ENCODE assay signal across 26 mouse cellular contexts in the genomic region with DNA sequence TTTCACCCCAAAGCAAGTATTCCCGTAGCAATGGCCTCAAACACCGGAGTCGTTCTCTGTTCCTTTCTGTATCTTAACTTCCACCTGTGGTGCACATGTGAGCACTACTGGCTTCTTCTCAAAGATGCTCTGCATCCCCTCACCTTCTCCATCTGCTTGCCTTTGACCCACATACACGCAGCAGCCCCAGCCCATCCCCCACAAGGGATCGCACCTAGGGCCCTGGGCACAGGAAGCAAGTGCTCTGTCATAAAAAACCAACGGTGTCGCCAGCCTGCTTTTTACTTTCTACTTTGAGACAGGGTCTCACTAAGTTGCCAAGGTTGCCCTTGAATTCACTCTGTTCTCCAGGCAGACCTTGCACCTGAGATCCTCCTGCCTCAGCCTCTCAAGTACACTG.
DNase-seq lines count a peak whose midpoint lies in the region; ATAC-seq and TF ChIP-seq lines count a peak whose summit lies in the region.
"Had no signal": no experiment of that assay in that cellular context is flagged by ENCODE, and none has a peak within 500 bp of the region (broad histone marks: within the 10 kb centered on the region; RNA-seq: fewer than 3 reads in every experiment).

No protein-coding gene starts in this region.

- peak overlapping the region; percentile 77; the same call in 1 of the 2 replicates for H3K27ac ChIP-seq in heart, embryonic 11.5 days (ENCODE audit: low read depth, low read length)
- H3K27ac ChIP-seq in heart, postnatal 0 days (ENCODE audit: low read depth): peak overlapping the region; percentile 73; the same call in 1 of the 2 replicates
- H3K27ac ChIP-seq in heart, adult 2 months: no peak overlapping the region
- H3K27ac ChIP-seq: hindbrain, embryonic 10.5 days; hindbrain, embryonic 15.5 days; liver, embryonic 14.5 days; macrophage; midbrain, embryonic 13.5 days; neural tube, embryonic 13.5 days had no signal

- 74% methylated on average over 7 of the region's 7 CpGs for WGBS in heart, embryonic 11.5 days (ENCODE audit: insufficient replicate concordance)
- 75% methylated on average over 7 of the region's 7 CpGs for WGBS in heart, postnatal 0 days
- WGBS in heart, adult 2 months: 82% methylated on average over 7 of the region's 7 CpGs

- H3K4me2 ChIP-seq in heart, embryonic 11.5 days: no peak overlapping the region
- no peak overlapping the region for H3K4me2 ChIP-seq in heart, postnatal 0 days (ENCODE audit: low read depth, low read length)
- H3K4me2 ChIP-seq: hindbrain, embryonic 15.5 days; midbrain, embryonic 13.5 days; neural tube, embryonic 13.5 days had no signal

- H3K79me2 ChIP-seq in heart, adult 2 months (replicated peaks; ENCODE audit: control insufficient read depth, insufficient read depth, low read length): no peaks in the 10 kb centered on the region

- no peak for TF ChIP-seq POLR2A in heart, adult 2 months (IDR thresholded peaks at IDR 0.05; ENCODE audit: insufficient read depth, low read depth, low read length)

- H3K9ac ChIP-seq in heart, embryonic 11.5 days (ENCODE audit: low read depth, low read length): no peak overlapping the region
- H3K9ac ChIP-seq in heart, postnatal 0 days (replicated peaks; ENCODE audit: low read depth, low read length): no peak overlapping the region
- H3K9ac ChIP-seq in heart, adult 2 months (ENCODE audit: low read depth, low read length): no peak overlapping the region
- H3K9ac ChIP-seq: hindbrain, embryonic 15.5 days; liver, embryonic 14.5 days; midbrain, embryonic 13.5 days; neural tube, embryonic 13.5 days had no signal

- no peak for TF ChIP-seq CTCF in heart, postnatal 0 days (IDR thresholded peaks at IDR 0.05; ENCODE audit: low read depth)
- TF ChIP-seq CTCF in heart, adult 2 months (IDR thresholded peaks at IDR 0.05): no peak

- no peaks in the 10 kb centered on the region for H3K36me3 ChIP-seq in heart, embryonic 11.5 days (ENCODE audit: control insufficient read depth, insufficient read depth, low read length)
- no peaks in the 10 kb centered on the region for H3K36me3 ChIP-seq in heart, postnatal 0 days (replicated peaks; ENCODE audit: control insufficient read depth, insufficient read depth, low read length)
- no peaks in the 10 kb centered on the region for H3K36me3 ChIP-seq in heart, adult 2 months (ENCODE audit: control insufficient read depth, insufficient read depth, low read length)
- H3K36me3 ChIP-seq: hindbrain, embryonic 10.5 days; hindbrain, embryonic 15.5 days; midbrain, embryonic 13.5 days; neural tube, embryonic 13.5 days had no signal

- H3K9me3 ChIP-seq in heart, embryonic 11.5 days (replicated peaks; ENCODE audit: control insufficient read depth, low read length): no peaks in the 10 kb centered on the region
- no peaks in the 10 kb centered on the region for H3K9me3 ChIP-seq in heart, postnatal 0 days (replicated peaks; ENCODE audit: control insufficient read depth, low read length)
- H3K9me3 ChIP-seq: hindbrain, embryonic 10.5 days; hindbrain, embryonic 15.5 days; midbrain, embryonic 13.5 days; neural tube, embryonic 13.5 days had no signal

- no peak for TF ChIP-seq EP300 in heart, postnatal 0 days (IDR thresholded peaks at IDR 0.05; ENCODE audit: low read depth)
- no peak for TF ChIP-seq EP300 in heart, adult 2 months (IDR thresholded peaks at IDR 0.05; ENCODE audit: insufficient read depth, low read depth, low read length)

- peaks cover 84% of the 10 kb centered on the region for H3K4me1 ChIP-seq in heart, embryonic 11.5 days (ENCODE audit: control insufficient read depth, insufficient read depth, low read length)
- H3K4me1 ChIP-seq in heart, postnatal 0 days (ENCODE audit: control insufficient read depth, insufficient read depth): peaks cover 73% of the 10 kb centered on the region
- H3K4me1 ChIP-seq in heart, adult 2 months (ENCODE audit: control insufficient read depth, insufficient read depth, low read length): peaks cover 2% of the 10 kb centered on the region; the same call in 1 of the 2 replicates

- intact Hi-C loops in heart, postnatal 14 days (cut with DNase I): no loop called here
- intact Hi-C loops in heart, adult 2 months (cut with DNase I): loop anchor here (5.0 kb wide), 1 partner anchor 63 kb away; no protein-coding TSS in a partner anchor

- ATAC-seq in heart, embryonic 11.5 days (replicated peaks; ENCODE audit: insufficient number of reproducible peaks, low FRiP score, low TSS enrichment): no peak
- no peak for ATAC-seq in heart, postnatal 0 days (ENCODE audit: insufficient read depth, low read depth)
- ATAC-seq: activated CD4-positive, CD25-positive, alpha-beta regulatory T cell, adult 4 months; forebrain, embryonic 14.5 days; inflammation-experienced regulatory T-cells, adult 6 months; midbrain, embryonic 13.5 days had no signal

- DNase-seq in heart, postnatal 14 days: no peak
- no peak for DNase-seq in heart, postnatal 0 days (ENCODE audit: low spot score)
- no peak for DNase-seq in heart, adult 2 months
- peak; percentile 58 for DNase-seq in thymus, postnatal 25 days
- no peak for DNase-seq in urinary bladder, postnatal 25 days (ENCODE audit: low spot score)
- no peak for DNase-seq in urinary bladder, postnatal 4 days (ENCODE audit: low spot score in 2 of 2)
- DNase-seq: adrenal gland, adult 2 months; cerebellum, adult 2 months; cerebellum, postnatal 25 days; gastrocnemius, postnatal 25 days; kidney, adult 11 months; kidney, postnatal 14 days; layer of hippocampus, adult 9-11 months; liver; lung, adult 2 months; lung, postnatal 10 days had no signal

- no peaks in the 10 kb centered on the region for H3K27me3 ChIP-seq in heart, embryonic 11.5 days (ENCODE audit: control insufficient read depth, insufficient read depth, low read length)
- H3K27me3 ChIP-seq in heart, postnatal 0 days (ENCODE audit: control insufficient read depth, insufficient read depth, low read length): no peaks in the 10 kb centered on the region
- no peaks in the 10 kb centered on the region for H3K27me3 ChIP-seq in heart, adult 2 months (ENCODE audit: control insufficient read depth, insufficient read depth, low read length)
- H3K27me3 ChIP-seq: hindbrain, embryonic 15.5 days; midbrain, embryonic 13.5 days; neural tube, embryonic 13.5 days had no signal

- no peak overlapping the region for H3K4me3 ChIP-seq in heart, embryonic 11.5 days (ENCODE audit: low read depth, low read length)
- no peak overlapping the region for H3K4me3 ChIP-seq in heart, postnatal 0 days (ENCODE audit: low read depth, low read length)
- H3K4me3 ChIP-seq in heart, adult 2 months: no peak overlapping the region
- H3K4me3 ChIP-seq: hindbrain, embryonic 10.5 days; hindbrain, embryonic 15.5 days; midbrain, embryonic 13.5 days; neural tube, embryonic 13.5 days had no signal
